Mouse (Mus musculus) lung, embryonic 14.5 days (tissue): ENCODE measurements around the gene Frmd4a. TPM values are rescaled to one million over a fixed set of nuclear protein-coding genes. Genes with fewer than 3 reads are reported as not detected.

Experiments used
- ATAC-seq: fragments of 200-750 bp; cut with Nextera tagmentation; 2 replicates; pipeline ENCODE4 v1.8.0; 2017; ENCODE audit warnings: mild to moderate bottlenecking, moderate TSS enrichment, moderate library complexity; ENCODE audit not compliant: insufficient read depth
- DNase-seq: peaks from one replicate; pipeline ENCODE4 v3.0.0-alpha.2; 2015
- H3K27ac ChIP-seq: fragments of 300-500 bp; sonication (generic); 2 replicates; pipeline ENCODE4 v1.5.1; 2014; ENCODE audit warnings: low read depth, mild to moderate bottlenecking, moderate library complexity
- H3K27me3 ChIP-seq: fragments of 300-500 bp; sonication (generic); 2 replicates; pipeline ENCODE4 v1.6.1; 2014; ENCODE audit warnings: low read length, control low read depth; ENCODE audit not compliant: insufficient read depth
- H3K36me3 ChIP-seq: fragments of 300-500 bp; sonication (generic); 2 replicates; pipeline ENCODE4 v1.6.1; 2014; ENCODE audit warnings: control low read depth; ENCODE audit not compliant: insufficient read depth
- H3K4me1 ChIP-seq: fragments of 300-500 bp; sonication (generic); 2 replicates; pipeline ENCODE4 v1.6.1; 2014; ENCODE audit warnings: antibody characterized with exemption, control low read depth; ENCODE audit not compliant: insufficient read depth
- H3K4me2 ChIP-seq: fragments of 300-500 bp; sonication (generic); 2 replicates; pipeline ENCODE4 v1.6.1; 2014; ENCODE audit warnings: mild to moderate bottlenecking
- H3K4me3 ChIP-seq: fragments of 300-500 bp; sonication (generic); 2 replicates; pipeline ENCODE4 v1.5.1; 2014; ENCODE audit warnings: low read depth, low read length
- H3K9ac ChIP-seq: fragments of 300-500 bp; sonication (generic); 2 replicates; pipeline ENCODE4 v1.6.1; 2014
- H3K9me3 ChIP-seq: fragments of 300-500 bp; sonication (generic); 2 replicates; pipeline ENCODE4 v1.6.1; 2016; ENCODE audit warnings: low read depth, low read length, control low read depth
- CTCF ChIP-seq: IDR thresholded peaks from 2 replicates; pipeline ENCODE4 v1.5.1; 2016; ENCODE audit warnings: antibody characterized with exemption, low read depth
- WGBS: fragments of 180-500 bp; shearing (Covaris S2); extraction: QIAGEN DNeasy Blood & Tissue Kit; methylation state at CpG from one replicate; pipeline ENCODE4 v1.1.7; 2014; 5-methylcytosine and 5-hydroxymethylcytosine counted together
- polyA plus RNA-seq: library from polyadenylated mRNA; unstranded; fragments of >200 nt; fragmentation: Nextera tagmentation; extraction: Ambion mirVana; gene quantifications from 2 replicates; pipeline ENCODE4 v1.2.1, GENCODE M21; 2014

Gene Frmd4a
- polyA plus RNA-seq, 1 experiment from 2014 or later, result 37.1 TPM

- TF ChIP-seq CTCF, result no peak
- Histone ChIP-seq H3K36me3 (peaks cover 10% of the 10 kb centered on the region), H3K27ac (no peak overlapping the region), H3K4me1 (peaks cover 7% of the 10 kb centered on the region), H3K27me3 (no peaks in the 10 kb centered on the region), H3K4me3 (no peak overlapping the region), H3K4me2 (no peak overlapping the region), H3K9me3 (no peaks in the 10 kb centered on the region), H3K9ac (no peak overlapping the region)
- DNase-seq, result no peak
- ATAC-seq, result no peak
- 58% methylated on average over 7 of the region's 8 CpGs for WGBS
Observed at GRCm38 (mm10) chr2:4473866-4474538, 456.5 kb downstream of the Frmd4a start.

GRCm38 (mm10) chr2:4474539-4474937 is 457.0 kb downstream of the Frmd4a start:
- Histone ChIP-seq H3K27me3 (no peaks in the 10 kb centered on the region), H3K4me3 (no peak overlapping the region), H3K27ac (no peak overlapping the region), H3K36me3 (peaks cover 10% of the 10 kb centered on the region), H3K9me3 (no peaks in the 10 kb centered on the region), H3K9ac (no peak overlapping the region), H3K4me1 (peaks cover 7% of the 10 kb centered on the region), H3K4me2 (no peak overlapping the region)
- no peak; the same call in 1 of the 2 replicates for ATAC-seq
- TF ChIP-seq CTCF, result peak; percentile 20; the same call in 1 of the 2 replicates
- DNase-seq, result peak; percentile 55

DNA sequence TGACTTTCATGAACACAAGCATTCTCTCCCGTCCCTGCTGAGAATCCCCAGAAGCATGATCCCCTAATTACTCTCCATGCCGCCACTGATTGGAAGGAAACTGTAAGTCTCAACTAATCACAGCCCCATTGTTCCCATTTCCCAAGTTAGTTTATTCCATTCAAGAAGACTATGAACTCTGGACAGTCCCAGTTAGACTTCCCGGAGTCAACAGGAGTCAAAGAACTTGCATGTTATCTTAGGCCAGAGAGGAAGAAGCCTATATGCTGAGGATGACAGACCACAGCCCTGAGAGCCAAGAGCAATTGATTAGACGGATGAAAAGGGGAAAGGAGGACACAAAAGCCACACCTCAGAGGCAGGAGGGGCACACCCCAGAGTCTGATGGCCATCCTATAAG is 458.5 kb downstream of the Frmd4a start:
- DNase-seq, result peak; percentile 39
- no peak overlapping the region for H3K9ac ChIP-seq
- H3K4me1 ChIP-seq, result peaks cover 7% of the 10 kb centered on the region
- TF ChIP-seq CTCF, result no peak
- no peak overlapping the region for H3K4me2 ChIP-seq
- peak; percentile 10; the same call in 1 of the 2 replicates for ATAC-seq
- H3K27ac ChIP-seq, result peak overlapping the region; percentile 24; the same call in 1 of the 2 replicates
- H3K9me3 ChIP-seq, result no peaks in the 10 kb centered on the region
- 65% methylated on average over 4 of the region's 4 CpGs for WGBS
- no peaks in the 10 kb centered on the region for H3K27me3 ChIP-seq
- peaks cover 10% of the 10 kb centered on the region for H3K36me3 ChIP-seq
- no peak overlapping the region for H3K4me3 ChIP-seq

DNA sequence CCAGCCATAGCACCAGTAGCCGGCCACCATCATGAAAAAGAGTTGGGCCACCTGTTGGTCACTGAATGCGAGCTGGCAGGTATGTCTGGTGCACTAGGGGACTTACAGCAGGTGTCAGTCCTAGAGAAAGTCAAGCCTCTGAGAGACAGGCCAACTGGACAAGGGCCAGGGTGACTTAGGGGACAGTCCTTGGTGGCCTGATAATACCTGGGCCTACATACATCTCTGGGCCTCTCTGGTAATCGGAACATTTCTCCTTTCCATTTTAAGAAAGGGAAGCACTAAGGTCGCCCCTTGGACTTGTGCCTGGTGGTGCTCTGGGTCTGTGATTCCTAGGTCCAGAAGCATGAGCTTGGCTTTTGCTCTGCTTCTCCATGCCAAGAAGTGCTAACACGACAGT is 459.1 kb downstream of the Frmd4a start:
- WGBS, result 83% methylated on average over 5 of the region's 5 CpGs
- TF ChIP-seq CTCF, result no peak
- Histone ChIP-seq H3K4me2 (no peak overlapping the region), H3K27ac (peak overlapping the region; percentile 24; the same call in 1 of the 2 replicates), H3K9me3 (no peaks in the 10 kb centered on the region), H3K9ac (no peak overlapping the region), H3K4me1 (peaks cover 7% of the 10 kb centered on the region), H3K27me3 (no peaks in the 10 kb centered on the region), H3K36me3 (peaks cover 10% of the 10 kb centered on the region), H3K4me3 (no peak overlapping the region)
- no peak for ATAC-seq
- no peak for DNase-seq

- no peak for TF ChIP-seq CTCF
- H3K4me2 ChIP-seq, result no peak overlapping the region
- 67% methylated on average over 5 of the region's 5 CpGs for WGBS
Observed at GRCm38 (mm10) chr2:4477311-4477710, 459.8 kb downstream of the Frmd4a start.

DNA sequence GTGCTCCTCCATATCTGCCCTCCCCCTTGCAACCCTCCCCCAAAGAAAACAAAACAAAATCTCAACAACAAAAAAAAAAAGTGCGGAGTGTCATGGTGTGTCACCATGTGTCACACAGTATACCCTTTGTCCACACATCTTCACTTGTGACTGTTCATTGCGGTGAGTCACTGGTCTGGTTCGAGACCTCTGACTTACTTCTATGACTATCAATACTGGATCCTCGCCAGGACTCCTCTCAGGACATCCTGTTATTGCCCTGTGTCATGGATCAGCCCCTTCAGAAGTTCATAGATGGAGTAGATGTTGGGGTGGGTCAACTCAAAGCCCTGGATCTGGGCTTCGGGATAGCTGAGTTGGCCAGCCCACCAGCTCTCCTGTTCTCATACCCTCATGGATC is 462.7 kb downstream of the Frmd4a start:
- 80% methylated on average over 5 of the region's 5 CpGs for WGBS
- TF ChIP-seq CTCF, result no peak
- H3K27me3 ChIP-seq, result no peaks in the 10 kb centered on the region
- DNase-seq (peak; percentile 33), ATAC-seq (peak; percentile 40; the same call in 1 of the 2 replicates)
- no peak overlapping the region for H3K4me3 ChIP-seq
- H3K4me1 ChIP-seq, result no peaks in the 10 kb centered on the region
- H3K9me3 ChIP-seq, result no peaks in the 10 kb centered on the region
- no peak overlapping the region for H3K9ac ChIP-seq
- no peak overlapping the region for H3K27ac ChIP-seq
- no peak overlapping the region for H3K4me2 ChIP-seq
- H3K36me3 ChIP-seq, result peaks cover 21% of the 10 kb centered on the region

More at GRCm38 (mm10) chr2:4477311-4477710, 459.8 kb downstream of the Frmd4a start:
- peaks cover 10% of the 10 kb centered on the region for H3K36me3 ChIP-seq
- no peak overlapping the region for H3K27ac ChIP-seq
- no peak overlapping the region for H3K9ac ChIP-seq
- H3K9me3 ChIP-seq, result no peaks in the 10 kb centered on the region
- DNase-seq, result no peak
- peaks cover 7% of the 10 kb centered on the region for H3K4me1 ChIP-seq
- H3K27me3 ChIP-seq, result no peaks in the 10 kb centered on the region
- ATAC-seq, result no peak
- no peak overlapping the region for H3K4me3 ChIP-seq

DNA sequence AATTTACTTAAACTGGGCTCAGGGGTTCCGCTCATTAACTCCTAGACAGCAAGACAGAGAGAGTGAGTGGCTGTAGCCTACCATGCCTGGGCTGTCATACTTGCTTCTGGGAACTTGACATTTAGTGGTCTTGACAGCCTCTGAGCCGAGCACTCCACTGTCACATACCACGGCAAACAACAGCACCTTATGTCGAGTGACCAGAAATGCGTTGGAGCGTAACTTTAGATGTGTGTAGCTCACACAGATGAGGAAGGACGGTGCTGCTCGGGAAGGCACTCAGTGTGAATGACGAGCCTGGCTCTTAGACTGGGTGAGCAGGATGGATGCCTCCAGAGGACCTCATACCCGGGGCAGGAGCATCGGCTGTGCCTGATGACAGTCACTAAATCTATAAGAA is 463.6 kb downstream of the Frmd4a start:
- ATAC-seq, result no peak
- no peak overlapping the region for H3K4me2 ChIP-seq
- H3K36me3 ChIP-seq, result peaks cover 23% of the 10 kb centered on the region
- H3K4me1 ChIP-seq, result no peaks in the 10 kb centered on the region
- no peaks in the 10 kb centered on the region for H3K27me3 ChIP-seq
- no peak for DNase-seq
- H3K27ac ChIP-seq, result no peak overlapping the region
- no peak overlapping the region for H3K4me3 ChIP-seq
- no peaks in the 10 kb centered on the region for H3K9me3 ChIP-seq
- WGBS, result 50% methylated on average over 11 of the region's 11 CpGs
- no peak overlapping the region for H3K9ac ChIP-seq
- TF ChIP-seq CTCF, result no peak

DNA sequence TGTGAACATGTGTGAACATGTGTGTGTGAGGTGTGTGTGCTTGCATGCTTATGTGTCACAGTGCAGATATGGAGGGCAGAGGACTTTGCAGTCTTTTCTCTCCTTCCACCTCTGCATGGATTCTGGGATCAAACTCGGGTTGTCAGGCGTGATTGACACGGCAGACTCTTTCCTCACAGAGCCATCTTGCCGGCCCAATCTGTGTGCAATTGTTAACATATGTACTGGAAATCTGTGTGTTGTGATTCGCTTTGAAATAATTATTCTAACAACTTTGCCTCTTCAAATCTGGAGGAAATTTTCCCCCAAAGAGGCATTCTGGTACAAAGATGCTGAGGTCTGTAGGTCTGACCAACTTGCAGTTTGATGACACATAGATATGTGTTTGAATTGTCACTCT is 468.7 kb downstream of the Frmd4a start:
- WGBS, result 84% methylated on average over 5 of the region's 5 CpGs

More for the DNA sequence above, 468.7 kb downstream of the Frmd4a start:
- Histone ChIP-seq H3K9me3 (no peaks in the 10 kb centered on the region), H3K4me1 (no peaks in the 10 kb centered on the region), H3K27me3 (no peaks in the 10 kb centered on the region), H3K9ac (no peak overlapping the region), H3K4me2 (no peak overlapping the region), H3K4me3 (no peak overlapping the region), H3K27ac (no peak overlapping the region), H3K36me3 (peaks cover 13% of the 10 kb centered on the region)
- TF ChIP-seq CTCF, result no peak
- DNase-seq, result no peak
- ATAC-seq, result no peak
